8 mouse cellular contexts compared by ENCODE assay signal in the genomic region with DNA sequence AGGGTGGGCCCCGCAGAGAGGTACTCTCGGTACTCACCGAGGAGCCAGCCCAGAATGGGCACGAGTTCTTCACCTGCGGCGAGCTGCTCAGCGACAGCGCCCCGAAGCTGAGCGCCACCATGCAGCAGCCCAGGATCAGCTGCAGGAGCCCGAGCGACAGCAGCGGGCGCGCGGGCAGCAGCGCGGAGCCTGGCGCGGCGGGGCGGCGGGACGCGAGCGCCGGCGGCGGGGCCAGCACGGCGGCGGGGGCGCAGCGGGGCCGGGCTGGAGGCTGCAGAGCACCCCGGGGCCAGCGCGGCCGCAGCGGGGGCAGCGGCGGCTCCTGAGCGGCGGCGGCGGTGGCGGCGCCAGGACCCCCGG. TPM values are rescaled to one million over a fixed set of nuclear protein-coding genes. Genes with fewer than 3 reads are reported as not detected.
DNase-seq lines count a peak whose midpoint lies in the region; ATAC-seq and TF ChIP-seq lines count a peak whose summit lies in the region.

No protein-coding gene starts in this region.

- POLR2A ChIA-PET in Patski (lab: Charles Lee) = no interaction called here

- H3K4me3 ChIP-seq in forebrain, embryonic 12.5 days (replicated peaks) = peak overlapping the region; percentile 69
- H3K4me3 ChIP-seq in hindbrain, embryonic 15.5 days = peak overlapping the region; percentile 65
- H3K4me3 ChIP-seq in limb, embryonic 15.5 days = peak overlapping the region; percentile 61
- peak overlapping the region; percentile 63 for H3K4me3 ChIP-seq in neural tube, embryonic 14.5 days (ENCODE audit: low read depth, low read length)

- peak overlapping the region; percentile 66 for H3K9ac ChIP-seq in forebrain, embryonic 12.5 days
- peak overlapping the region; percentile 78 for H3K9ac ChIP-seq in hindbrain, embryonic 15.5 days
- H3K9ac ChIP-seq in limb, embryonic 15.5 days = peak overlapping the region; percentile 61
- peak overlapping the region; percentile 78 for H3K9ac ChIP-seq in neural tube, embryonic 14.5 days (replicated peaks; ENCODE audit: low read depth, low read length)

- ATAC-seq in cerebellum, adult (ENCODE audit: insufficient number of reproducible peaks, low FRiP score, low TSS enrichment) = peak; percentile 50; the same call in 1 of the 2 replicates
- peak; percentile 63 for ATAC-seq in Patski
- peak; percentile 69 for ATAC-seq in forebrain, embryonic 12.5 days (ENCODE audit: low FRiP score)
- peak; percentile 84 for ATAC-seq in hindbrain, embryonic 15.5 days (ENCODE audit: low FRiP score, low read depth)
- 0 out of 2 replicates have a peak, but pooled peaks have one; percentile 54 for ATAC-seq in limb, embryonic 15.5 days (ENCODE audit: insufficient number of reproducible peaks, low FRiP score, low TSS enrichment, low read depth)
- peak; percentile 87 for ATAC-seq in neural tube, embryonic 14.5 days (ENCODE audit: low read depth)

- CTCF ChIA-PET in Patski (lab: Charles Lee) = no interaction called here

- TF ChIP-seq CTCF in Patski (IDR thresholded peaks at IDR 0.05) = no peak

- 0 out of 2 replicates have a peak overlapping the region, but pooled peaks have one; percentile 13 for H3K27ac ChIP-seq in forebrain, embryonic 12.5 days
- H3K27ac ChIP-seq in hindbrain, embryonic 15.5 days (replicated peaks) = peak overlapping the region; percentile 68
- no peak overlapping the region for H3K27ac ChIP-seq in limb, embryonic 15.5 days
- peak overlapping the region; percentile 57; the same call in 1 of the 2 replicates for H3K27ac ChIP-seq in neural tube, embryonic 14.5 days (ENCODE audit: low read depth, low read length)

- H3K4me2 ChIP-seq in forebrain, embryonic 12.5 days = peak overlapping the region; percentile 91
- peak overlapping the region; percentile 95 for H3K4me2 ChIP-seq in hindbrain, embryonic 15.5 days
- H3K4me2 ChIP-seq in limb, embryonic 15.5 days = peak overlapping the region; percentile 91
- H3K4me2 ChIP-seq in neural tube, embryonic 14.5 days (ENCODE audit: low read depth, low read length) = peak overlapping the region; percentile 96

- in situ Hi-C loops in Patski (cut with MboI; ENCODE audit: low pct_unique_long_range_greater_than_20kb) = no loop called here

- 1% methylated on average over 24 of the region's 49 CpGs for WGBS in forebrain, embryonic 12.5 days
- under 1% methylated on average over 40 of the region's 49 CpGs for WGBS in hindbrain, embryonic 15.5 days
- under 1% methylated on average over 41 of the region's 49 CpGs for WGBS in limb, embryonic 15.5 days
- WGBS in neural tube, embryonic 14.5 days = under 1% methylated on average over 21 of the region's 49 CpGs

- H3K4me1 ChIP-seq in forebrain, embryonic 12.5 days = peaks cover 37% of the 10 kb centered on the region
- H3K4me1 ChIP-seq in hindbrain, embryonic 15.5 days (replicated peaks) = peaks cover 19% of the 10 kb centered on the region
- peaks cover 16% of the 10 kb centered on the region for H3K4me1 ChIP-seq in limb, embryonic 15.5 days
- peaks cover 8% of the 10 kb centered on the region; the same call in 1 of the 2 replicates for H3K4me1 ChIP-seq in neural tube, embryonic 14.5 days (ENCODE audit: control insufficient read depth, insufficient read depth, low read length)

- no peaks in the 10 kb centered on the region for H3K36me3 ChIP-seq in forebrain, embryonic 12.5 days (replicated peaks)
- no peaks in the 10 kb centered on the region for H3K36me3 ChIP-seq in hindbrain, embryonic 15.5 days
- no peaks in the 10 kb centered on the region for H3K36me3 ChIP-seq in limb, embryonic 15.5 days
- no peaks in the 10 kb centered on the region for H3K36me3 ChIP-seq in neural tube, embryonic 14.5 days (ENCODE audit: control insufficient read depth, insufficient read depth, low read length)

- no peak for DNase-seq in cerebellum, adult 9-10 months
- no peak for DNase-seq in Patski (ENCODE audit: low read depth, low spot score)
- no peak for DNase-seq in c-Kit-positive CD71-positive TER-119-positive erythroid progenitor cells, embryonic 14.5 days (ENCODE audit: low spot score)

- H3K27me3 ChIP-seq in Patski = peaks cover 49% of the 10 kb centered on the region
- H3K27me3 ChIP-seq in forebrain, embryonic 12.5 days = peaks cover 49% of the 10 kb centered on the region
- H3K27me3 ChIP-seq in hindbrain, embryonic 15.5 days = 0 out of 2 replicates have a peak, but pooled peaks cover 12% of the 10 kb centered on the region
- peaks cover 51% of the 10 kb centered on the region for H3K27me3 ChIP-seq in limb, embryonic 15.5 days
- H3K27me3 ChIP-seq in neural tube, embryonic 14.5 days (ENCODE audit: control insufficient read depth, insufficient read depth, low read length) = peaks cover 5% of the 10 kb centered on the region; the same call in 1 of the 2 replicates

- H3K9me3 ChIP-seq in forebrain, embryonic 12.5 days = no peaks in the 10 kb centered on the region
- no peaks in the 10 kb centered on the region for H3K9me3 ChIP-seq in hindbrain, embryonic 15.5 days
- no peaks in the 10 kb centered on the region for H3K9me3 ChIP-seq in limb, embryonic 15.5 days
- no peaks in the 10 kb centered on the region for H3K9me3 ChIP-seq in neural tube, embryonic 14.5 days (ENCODE audit: control insufficient read depth, low read length)

RNA-seq across cellular contexts. Expression of a gene that starts 0.3 kb away (rescaled TPM):
- 2.3 TPM for polyA plus RNA-seq in Patski (2021)
- 0.47 and 0.63 TPM in 2 replicates for polyA plus RNA-seq in forebrain, embryonic 12.5 days (2016; fragmentation: Nextera tagmentation; extraction: Ambion mirVana)
- 2.1 and 2.4 TPM in 2 replicates for polyA plus RNA-seq in hindbrain, embryonic 15.5 days (2015; fragmentation: Nextera tagmentation; extraction: Ambion mirVana)
- polyA plus RNA-seq in limb, embryonic 15.5 days (2015; fragmentation: Nextera tagmentation; extraction: Ambion mirVana) = 0.95 and 1.2 TPM in 2 replicates
- polyA plus RNA-seq in neural tube, embryonic 14.5 days (2014; fragmentation: Nextera tagmentation; extraction: Ambion mirVana) = 3.1 and 3.7 TPM in 2 replicates
